Mouse (Mus musculus): ENCODE data around the gene Zfp688. TPM values are rescaled to one million over a fixed set of nuclear protein-coding genes. Genes with fewer than 3 reads are reported as not detected.
"Not testable (repeated sequence)": the region's sequence is repeated elsewhere in the genome, so short reads cannot be mapped to it uniquely, and the experiment has no call there.

The Zfp688 gene
- 20.3 and 24.9 TPM in 2 replicates for polyA plus RNA-seq (2011; ENCODE audit: insufficient read depth, insufficient read length, low read depth, missing spikeins)

DNA sequence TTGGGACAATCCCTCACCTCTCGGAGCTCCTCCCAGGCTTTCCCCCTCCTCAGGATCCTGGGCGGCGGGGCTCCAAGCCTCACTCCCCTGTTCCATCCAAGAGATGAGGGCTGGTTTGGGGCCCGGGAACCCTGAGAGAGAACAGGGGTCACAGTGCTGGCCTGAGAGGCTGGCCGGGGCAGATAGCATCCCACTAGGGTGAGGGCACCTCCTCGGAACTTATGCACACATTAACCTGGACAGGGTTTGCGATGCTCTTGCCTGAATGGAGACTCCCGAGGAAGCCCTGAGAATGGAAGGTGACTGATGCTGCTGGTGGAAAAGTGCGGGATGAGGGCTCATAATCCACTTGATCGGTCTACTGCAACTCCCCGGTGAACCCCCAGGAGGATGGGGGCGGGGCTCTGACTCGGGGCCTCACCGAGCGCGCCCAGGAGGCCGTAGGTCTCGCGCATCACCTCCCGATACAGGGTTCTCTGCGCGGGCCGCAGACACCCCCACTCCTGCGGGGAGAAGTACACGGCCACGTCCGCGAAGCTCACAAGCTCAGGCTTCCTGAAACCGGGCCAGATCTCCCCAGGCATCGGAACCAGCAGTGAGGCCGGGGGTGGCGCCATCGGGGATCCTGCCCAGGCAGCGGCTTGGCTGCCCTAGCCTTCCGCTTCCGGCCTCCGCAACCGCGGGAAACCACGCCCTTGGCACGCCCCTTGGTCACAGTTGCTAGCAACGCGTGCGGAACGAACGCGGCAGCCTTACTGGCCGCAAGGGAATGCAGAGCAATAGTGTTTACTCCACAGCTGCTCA lies at the start of gene Zfp688:
TSS of gene Zfp688 (minus strand) at position 681 of the 804 bp plus-strand sequence.
- TF ChIP-seq POLR2A (IDR thresholded peaks at IDR 0.05; ENCODE audit: insufficient read depth, low read length) = peak; percentile 78
- TF ChIP-seq EP300 (IDR thresholded peaks at IDR 0.05; ENCODE audit: insufficient read depth, low read depth, low read length) = peak; percentile 59; the same call in 1 of the 2 replicates
- TF ChIP-seq CTCF (IDR thresholded peaks at IDR 0.05; ENCODE audit: low read depth, low read length) = no peak
- H3K9me3 ChIP-seq (replicated peaks; ENCODE audit: control insufficient read depth, insufficient read depth, low read length, poor library complexity, severe bottlenecking) = no peaks in the 10 kb centered on the region
- no peaks in the 10 kb centered on the region for H3K27me3 ChIP-seq (ENCODE audit: control insufficient read depth, insufficient read depth, low read length, poor library complexity, severe bottlenecking)
- peak within 1 kb of the TSS; percentile 73 for H3K9ac ChIP-seq (ENCODE audit: low read depth, poor library complexity, severe bottlenecking)
- H3K4me1 ChIP-seq (ENCODE audit: control insufficient read depth, insufficient read depth, low read length) = no peaks in the 10 kb centered on the region
- peak within 1 kb of the TSS; percentile 93 for H3K4me3 ChIP-seq (ENCODE audit: low read depth, low read length)
- H3K27ac ChIP-seq (ENCODE audit: insufficient read depth, low read length) = no peak within 1 kb of the TSS
- H3K36me3 ChIP-seq (ENCODE audit: control insufficient read depth, insufficient read depth, low read length, poor library complexity, severe bottlenecking) = peaks cover 13% of the 10 kb centered on the region

DNA sequence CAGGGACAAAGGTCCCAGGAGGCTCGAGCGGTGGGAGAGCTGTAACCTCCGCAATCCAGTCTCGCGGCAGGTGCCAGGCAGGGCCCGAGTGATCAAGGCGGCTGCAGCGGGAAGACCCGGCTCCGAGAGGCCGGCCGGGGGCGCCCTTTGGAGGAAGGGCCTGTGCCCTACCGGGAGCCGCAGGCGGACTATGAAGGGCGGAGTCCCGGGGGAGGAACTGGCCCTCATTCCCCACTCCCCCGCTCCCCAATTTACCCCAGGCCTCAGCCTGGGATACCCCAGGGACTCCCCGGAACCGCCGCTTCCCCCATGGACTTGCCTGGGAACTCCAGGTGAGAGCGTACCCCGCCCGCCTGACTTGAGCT lies 49.8 kb upstream of the Zfp688 start:
- TF ChIP-seq EP300 (IDR thresholded peaks at IDR 0.05; ENCODE audit: insufficient read depth, low read depth, low read length) (no peak), CTCF (IDR thresholded peaks at IDR 0.05; ENCODE audit: low read depth, low read length) (peak; percentile 0), POLR2A (IDR thresholded peaks at IDR 0.05; ENCODE audit: insufficient read depth, low read length) (no peak)
- no peaks in the 10 kb centered on the region for H3K27me3 ChIP-seq (ENCODE audit: control insufficient read depth, insufficient read depth, low read length, poor library complexity, severe bottlenecking)
- peaks cover 21% of the 10 kb centered on the region for H3K36me3 ChIP-seq (ENCODE audit: control insufficient read depth, insufficient read depth, low read length, poor library complexity, severe bottlenecking)
- H3K4me1 ChIP-seq (ENCODE audit: control insufficient read depth, insufficient read depth, low read length) = no peaks in the 10 kb centered on the region
- H3K9me3 ChIP-seq (replicated peaks; ENCODE audit: control insufficient read depth, insufficient read depth, low read length, poor library complexity, severe bottlenecking) = peaks cover 27% of the 10 kb centered on the region
- peak overlapping the region; percentile 92 for H3K27ac ChIP-seq (ENCODE audit: insufficient read depth, low read length)
- H3K9ac ChIP-seq (ENCODE audit: low read depth, poor library complexity, severe bottlenecking) = peak overlapping the region; percentile 94
- H3K4me3 ChIP-seq (ENCODE audit: low read depth, low read length) = peak overlapping the region; percentile 78

DNA sequence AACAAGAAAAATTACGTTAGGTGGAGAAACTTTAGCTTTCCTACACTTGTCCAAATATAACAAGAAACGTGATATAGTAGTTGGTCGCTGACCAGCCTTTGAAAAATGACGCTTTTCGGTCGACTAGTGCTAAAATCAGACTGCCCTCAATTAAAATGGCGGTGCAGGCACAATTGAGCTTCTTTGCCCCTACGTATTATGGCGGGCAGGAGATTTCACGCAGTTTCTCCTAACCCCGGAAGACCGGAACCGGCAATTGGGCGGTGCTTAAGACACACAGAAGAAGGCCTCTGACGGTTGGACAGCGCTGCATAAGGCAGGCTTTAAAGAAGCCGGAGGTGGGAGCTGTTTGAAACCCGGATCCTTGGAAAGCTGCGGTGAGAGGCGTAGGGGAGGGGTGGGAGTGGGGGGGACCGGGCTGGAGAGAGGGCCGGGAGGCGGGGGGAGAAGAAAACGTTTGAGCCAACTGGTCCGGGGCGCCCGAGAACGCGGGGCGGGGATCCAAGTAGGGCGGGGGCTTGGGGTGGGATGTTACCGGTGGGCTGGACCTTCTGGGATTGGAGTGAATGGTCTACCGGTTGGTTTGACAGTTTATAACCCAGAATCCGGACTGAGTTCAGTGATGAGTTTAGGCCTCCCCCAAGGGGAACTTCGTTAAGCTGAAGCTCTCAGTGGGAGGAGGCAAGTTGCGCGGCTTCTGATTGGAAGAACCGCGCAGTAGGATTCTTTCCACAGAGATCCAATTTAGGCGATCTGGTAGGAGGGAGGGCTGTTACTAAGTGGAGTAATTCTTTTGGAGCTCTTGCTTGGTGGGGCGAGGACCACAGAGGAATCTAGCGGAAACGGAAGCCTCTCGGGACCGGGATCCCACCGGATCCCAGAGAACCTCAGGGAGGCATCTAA lies 49.1 kb upstream of the Zfp688 start:
- TF ChIP-seq POLR2A (IDR thresholded peaks at IDR 0.05; ENCODE audit: insufficient read depth, low read length) = no peak
- TF ChIP-seq CTCF (IDR thresholded peaks at IDR 0.05; ENCODE audit: low read depth, low read length) = no peak
- Histone ChIP-seq H3K9ac (ENCODE audit: low read depth, poor library complexity, severe bottlenecking) (peak overlapping the region; percentile 94), H3K36me3 (ENCODE audit: control insufficient read depth, insufficient read depth, low read length, poor library complexity, severe bottlenecking) (peaks cover 18% of the 10 kb centered on the region)

DNA sequence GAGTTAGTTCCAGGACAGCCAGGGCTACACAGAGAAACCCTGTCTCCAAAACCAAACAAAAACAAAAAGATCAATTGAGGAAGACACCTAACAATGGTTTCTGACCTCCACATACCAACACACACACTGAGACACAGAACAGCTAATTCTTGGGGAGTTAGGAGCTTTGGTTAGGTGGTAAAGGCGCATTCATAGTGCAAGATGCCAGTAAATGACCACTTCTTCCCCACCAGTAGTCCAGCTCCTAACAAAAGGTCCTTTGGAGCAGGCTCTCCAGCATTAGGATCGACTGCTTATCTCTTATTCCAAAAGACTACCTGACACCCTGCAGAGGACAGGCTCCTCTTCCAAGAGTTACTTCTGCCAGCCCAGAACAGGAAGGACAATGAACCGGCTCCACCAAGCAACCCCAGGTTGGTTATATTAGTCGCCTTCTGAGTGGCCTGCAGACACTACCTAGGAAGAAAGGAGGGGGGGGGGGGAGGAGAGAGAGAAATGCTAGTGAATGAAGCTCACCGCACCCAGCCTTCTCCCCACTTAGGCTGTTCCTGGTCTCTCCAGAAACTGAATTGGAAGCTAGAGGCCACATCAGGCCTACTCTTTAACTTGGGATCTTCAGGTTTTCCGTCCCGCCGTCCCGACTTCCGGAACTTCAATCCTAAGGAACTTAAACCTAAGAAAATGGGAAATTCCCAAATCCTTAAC lies 48.3 kb upstream of the Zfp688 start:
- TF ChIP-seq POLR2A (IDR thresholded peaks at IDR 0.05; ENCODE audit: insufficient read depth, low read length) = no peak
- TF ChIP-seq CTCF (IDR thresholded peaks at IDR 0.05; ENCODE audit: low read depth, low read length) = no peak
- no peak for TF ChIP-seq EP300 (IDR thresholded peaks at IDR 0.05; ENCODE audit: insufficient read depth, low read depth, low read length)

More for the DNA sequence above, 49.1 kb upstream of the Zfp688 start:
- peak overlapping the region; percentile 95 for H3K27ac ChIP-seq (ENCODE audit: insufficient read depth, low read length)
- peaks cover 27% of the 10 kb centered on the region for H3K9me3 ChIP-seq (replicated peaks; ENCODE audit: control insufficient read depth, insufficient read depth, low read length, poor library complexity, severe bottlenecking)
- H3K27me3 ChIP-seq (ENCODE audit: control insufficient read depth, insufficient read depth, low read length, poor library complexity, severe bottlenecking) = no peaks in the 10 kb centered on the region
- H3K4me1 ChIP-seq (ENCODE audit: control insufficient read depth, insufficient read depth, low read length) = no peaks in the 10 kb centered on the region
- H3K4me3 ChIP-seq (ENCODE audit: low read depth, low read length) = peak overlapping the region; percentile 78

DNA sequence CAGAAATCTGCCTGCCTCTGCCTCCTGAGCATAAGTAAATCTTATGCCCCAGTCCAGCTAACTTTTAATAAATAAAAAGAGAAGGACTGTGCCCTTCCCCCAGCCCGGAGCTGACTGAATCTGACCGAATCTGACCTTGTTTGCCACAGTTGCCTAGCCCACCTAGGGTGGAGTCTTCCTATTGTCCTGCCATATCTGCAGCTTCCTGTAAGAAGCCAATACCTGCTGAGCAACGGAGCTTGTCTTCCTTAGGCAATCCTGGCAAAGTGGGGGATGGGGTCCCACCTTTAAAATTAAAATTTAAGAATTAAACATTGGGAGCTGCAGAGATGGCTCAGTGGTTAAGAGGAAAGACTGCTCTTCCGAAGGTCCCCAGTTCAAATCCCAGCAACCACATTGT lies 44.7 kb upstream of the Zfp688 start:
- Histone ChIP-seq H3K27ac (ENCODE audit: insufficient read depth, low read length) (peak overlapping the region; percentile 47; the same call in 1 of the 2 replicates), H3K9ac (ENCODE audit: low read depth, poor library complexity, severe bottlenecking) (no peak overlapping the region), H3K4me3 (ENCODE audit: low read depth, low read length) (no peak overlapping the region), H3K4me1 (ENCODE audit: control insufficient read depth, insufficient read depth, low read length) (peaks cover 2% of the 10 kb centered on the region), H3K27me3 (ENCODE audit: control insufficient read depth, insufficient read depth, low read length, poor library complexity, severe bottlenecking) (no peaks in the 10 kb centered on the region), H3K9me3 (replicated peaks; ENCODE audit: control insufficient read depth, insufficient read depth, low read length, poor library complexity, severe bottlenecking) (peaks cover 51% of the 10 kb centered on the region), H3K36me3 (ENCODE audit: control insufficient read depth, insufficient read depth, low read length, poor library complexity, severe bottlenecking) (peaks cover 2% of the 10 kb centered on the region)
- TF ChIP-seq EP300 (IDR thresholded peaks at IDR 0.05; ENCODE audit: insufficient read depth, low read depth, low read length) (peak; percentile 92), POLR2A (IDR thresholded peaks at IDR 0.05; ENCODE audit: insufficient read depth, low read length) (no peak), CTCF (IDR thresholded peaks at IDR 0.05; ENCODE audit: low read depth, low read length) (no peak)

More for the DNA sequence above, 48.3 kb upstream of the Zfp688 start:
- H3K27ac ChIP-seq (ENCODE audit: insufficient read depth, low read length) = peak overlapping the region; percentile 95
- H3K36me3 ChIP-seq (ENCODE audit: control insufficient read depth, insufficient read depth, low read length, poor library complexity, severe bottlenecking) = peaks cover 11% of the 10 kb centered on the region
- H3K27me3 ChIP-seq (ENCODE audit: control insufficient read depth, insufficient read depth, low read length, poor library complexity, severe bottlenecking) = no peaks in the 10 kb centered on the region
- peak overlapping the region; percentile 88 for H3K4me3 ChIP-seq (ENCODE audit: low read depth, low read length)
- H3K4me1 ChIP-seq (ENCODE audit: control insufficient read depth, insufficient read depth, low read length) = peaks cover 2% of the 10 kb centered on the region
- peak overlapping the region; percentile 94 for H3K9ac ChIP-seq (ENCODE audit: low read depth, poor library complexity, severe bottlenecking)
- H3K9me3 ChIP-seq (replicated peaks; ENCODE audit: control insufficient read depth, insufficient read depth, low read length, poor library complexity, severe bottlenecking) = peaks cover 27% of the 10 kb centered on the region

DNA sequence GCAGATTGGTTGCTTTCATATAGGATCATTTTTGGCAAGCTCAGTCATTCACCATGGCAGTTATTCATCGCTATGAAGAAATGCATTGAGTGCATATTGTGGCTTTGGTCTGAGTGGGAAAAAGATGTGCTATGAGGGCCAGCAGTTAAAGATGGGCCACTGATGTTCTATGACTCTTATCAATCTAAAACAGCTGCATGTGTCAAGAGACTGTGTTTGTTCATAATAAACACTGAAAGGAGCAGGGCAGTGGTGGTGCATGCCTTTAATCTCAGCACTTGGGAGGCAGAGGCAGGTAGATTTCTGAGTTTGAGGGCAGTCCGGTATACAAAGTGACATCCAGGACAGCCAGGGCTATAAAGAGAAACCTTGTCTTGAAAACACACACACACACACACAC lies 43.8 kb upstream of the Zfp688 start:
- H3K4me1 ChIP-seq (ENCODE audit: control insufficient read depth, insufficient read depth, low read length); H3K27me3 ChIP-seq (ENCODE audit: control insufficient read depth, insufficient read depth, low read length, poor library complexity, severe bottlenecking); H3K9ac ChIP-seq (ENCODE audit: low read depth, poor library complexity, severe bottlenecking); H3K4me3 ChIP-seq (ENCODE audit: low read depth, low read length): not testable (repeated sequence)
- Histone ChIP-seq H3K36me3 (ENCODE audit: control insufficient read depth, insufficient read depth, low read length, poor library complexity, severe bottlenecking) (peaks cover 11% of the 10 kb centered on the region), H3K9me3 (replicated peaks; ENCODE audit: control insufficient read depth, insufficient read depth, low read length, poor library complexity, severe bottlenecking) (peaks cover 61% of the 10 kb centered on the region), H3K27ac (ENCODE audit: insufficient read depth, low read length) (peak overlapping the region; percentile 99)

All from ES-Bruce4 (cell line).